Mouse (Mus musculus): Measurements from ENCODE around the gene Atp6v0a1. TPM values are rescaled to one million over a fixed set of nuclear protein-coding genes. Genes with fewer than 3 reads are reported as not detected.

Gene Atp6v0a1
- polyA plus RNA-seq, 1 experiment, result 43.7 TPM

DNA sequence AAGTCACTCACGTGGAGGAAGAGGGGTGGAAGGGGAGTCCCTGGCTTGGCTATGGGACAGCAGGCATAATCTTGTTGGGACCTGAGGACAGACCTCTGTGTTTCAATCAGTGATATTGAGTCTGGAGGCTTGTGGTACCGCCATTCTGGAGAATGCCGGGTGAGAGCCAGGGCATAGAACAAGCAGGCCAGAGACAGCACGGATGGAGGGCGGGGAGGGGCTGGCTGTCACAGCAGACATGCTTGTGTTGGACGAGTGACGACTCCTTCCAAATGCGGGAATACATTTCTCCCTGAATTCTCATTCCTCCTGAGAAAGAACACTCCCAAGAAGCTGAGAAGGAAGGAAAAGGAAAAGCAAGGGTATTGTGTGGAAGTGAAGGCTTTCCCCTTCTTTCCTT is 42.4 kb downstream of the Atp6v0a1 start:
- Histone ChIP-seq H3K27ac (ENCODE audit: insufficient read depth, low read length) (no peak overlapping the region), H3K4me3 (ENCODE audit: insufficient read depth, low read length) (no peak overlapping the region), H3K4me1 (ENCODE audit: control insufficient read depth, insufficient read depth, low read length) (0 out of 2 replicates have a peak, but pooled peaks cover 1% of the 10 kb centered on the region)
- TF ChIP-seq POLR2A (IDR thresholded peaks at IDR 0.05; ENCODE audit: low read depth, low read length), result no peak
- no peak for TF ChIP-seq CTCF (IDR thresholded peaks at IDR 0.05; ENCODE audit: borderline replicate concordance, insufficient read depth, low read length)

DNA sequence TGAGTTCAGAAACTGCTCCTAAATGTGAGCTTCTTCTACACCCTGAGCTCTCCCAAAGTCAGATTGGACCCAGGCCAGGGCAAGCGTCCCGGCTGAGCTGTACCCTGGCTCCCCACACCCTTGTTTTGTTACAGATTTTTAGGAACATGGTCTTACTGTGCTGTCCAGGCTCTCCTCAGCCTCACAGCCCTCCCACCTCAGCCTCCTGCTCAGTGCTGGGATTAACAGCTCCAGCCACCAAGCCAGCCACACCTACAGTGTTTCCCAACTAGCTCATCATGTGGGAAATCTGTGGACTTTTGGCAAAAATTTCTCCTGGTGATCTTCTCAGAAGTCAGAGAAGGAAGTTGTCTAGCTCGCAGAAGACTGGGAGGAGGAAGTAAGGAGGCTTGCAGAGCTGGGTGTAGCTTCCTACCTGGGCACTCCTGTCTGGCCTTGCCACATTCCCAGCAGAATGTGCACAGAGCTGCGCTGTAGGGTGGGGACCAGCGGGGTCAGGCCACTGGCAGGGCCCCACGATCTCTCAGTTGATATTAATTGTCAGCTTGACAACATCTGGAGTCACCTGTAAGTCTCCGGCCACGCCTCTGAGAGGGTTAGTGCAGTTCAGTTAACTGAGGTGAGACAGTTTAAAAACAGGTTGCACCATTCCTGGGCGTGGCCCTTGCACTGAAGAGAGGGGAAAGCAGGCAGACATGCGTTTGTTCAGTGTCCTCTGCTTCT is 43.7 kb downstream of the Atp6v0a1 start:
- H3K4me3 ChIP-seq (ENCODE audit: insufficient read depth, low read length), result no peak overlapping the region
- TF ChIP-seq POLR2A (IDR thresholded peaks at IDR 0.05; ENCODE audit: low read depth, low read length), result no peak
- TF ChIP-seq CTCF (IDR thresholded peaks at IDR 0.05; ENCODE audit: borderline replicate concordance, insufficient read depth, low read length), result no peak
- no peak overlapping the region for H3K27ac ChIP-seq (ENCODE audit: insufficient read depth, low read length)
- 0 out of 2 replicates have a peak, but pooled peaks cover 6% of the 10 kb centered on the region for H3K4me1 ChIP-seq (ENCODE audit: control insufficient read depth, insufficient read depth, low read length)

DNA sequence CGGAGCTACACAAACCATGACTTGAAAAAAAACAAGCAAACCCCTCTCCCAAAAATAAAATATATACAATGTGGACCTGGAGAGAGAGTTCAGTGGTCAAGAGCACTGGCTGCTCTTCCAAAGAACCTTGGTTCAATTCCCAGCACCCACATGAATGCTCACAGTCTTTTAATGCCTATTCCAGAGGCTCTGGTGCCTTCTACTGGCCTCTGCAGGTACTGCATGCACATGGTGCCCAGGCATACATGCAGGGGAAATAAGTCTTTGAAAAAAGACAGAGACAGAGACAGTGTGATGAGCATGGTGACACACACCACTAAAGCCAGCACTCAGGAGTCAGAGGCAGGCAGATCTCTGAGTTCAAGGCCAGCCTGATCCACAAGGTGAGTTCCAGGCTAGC is 44.7 kb downstream of the Atp6v0a1 start:
- Histone ChIP-seq H3K27ac (ENCODE audit: insufficient read depth, low read length) (no peak overlapping the region), H3K4me3 (ENCODE audit: insufficient read depth, low read length) (no peak overlapping the region), H3K4me1 (ENCODE audit: control insufficient read depth, insufficient read depth, low read length) (0 out of 2 replicates have a peak, but pooled peaks cover 6% of the 10 kb centered on the region)
- no peak for TF ChIP-seq POLR2A (IDR thresholded peaks at IDR 0.05; ENCODE audit: low read depth, low read length)
- TF ChIP-seq CTCF (IDR thresholded peaks at IDR 0.05; ENCODE audit: borderline replicate concordance, insufficient read depth, low read length), result no peak

DNA sequence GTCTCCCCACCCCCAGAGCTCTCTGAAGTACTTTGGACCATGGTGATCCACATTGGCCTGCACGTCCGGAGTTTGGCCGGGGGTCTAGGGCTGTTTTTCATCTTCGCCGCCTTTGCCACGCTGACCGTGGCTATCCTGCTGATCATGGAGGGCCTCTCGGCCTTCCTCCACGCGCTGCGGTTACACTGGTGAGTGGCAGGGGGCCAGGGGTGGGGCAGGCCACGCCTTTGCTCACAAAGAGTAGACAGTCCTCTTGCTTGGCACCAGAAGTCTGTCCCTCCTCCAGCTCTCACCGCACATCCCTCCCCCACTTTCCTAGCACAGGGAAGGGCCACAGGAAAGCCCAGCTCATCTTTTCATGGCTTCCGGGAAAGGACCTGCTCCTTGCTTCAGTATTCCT is 46.2 kb downstream of the Atp6v0a1 start:
- Histone ChIP-seq H3K27ac (ENCODE audit: insufficient read depth, low read length) (no peak overlapping the region), H3K4me3 (ENCODE audit: insufficient read depth, low read length) (no peak overlapping the region), H3K4me1 (ENCODE audit: control insufficient read depth, insufficient read depth, low read length) (peaks cover 16% of the 10 kb centered on the region)
- TF ChIP-seq CTCF (IDR thresholded peaks at IDR 0.05; ENCODE audit: borderline replicate concordance, insufficient read depth, low read length), result no peak
- TF ChIP-seq POLR2A (IDR thresholded peaks at IDR 0.05; ENCODE audit: low read depth, low read length), result no peak

DNA sequence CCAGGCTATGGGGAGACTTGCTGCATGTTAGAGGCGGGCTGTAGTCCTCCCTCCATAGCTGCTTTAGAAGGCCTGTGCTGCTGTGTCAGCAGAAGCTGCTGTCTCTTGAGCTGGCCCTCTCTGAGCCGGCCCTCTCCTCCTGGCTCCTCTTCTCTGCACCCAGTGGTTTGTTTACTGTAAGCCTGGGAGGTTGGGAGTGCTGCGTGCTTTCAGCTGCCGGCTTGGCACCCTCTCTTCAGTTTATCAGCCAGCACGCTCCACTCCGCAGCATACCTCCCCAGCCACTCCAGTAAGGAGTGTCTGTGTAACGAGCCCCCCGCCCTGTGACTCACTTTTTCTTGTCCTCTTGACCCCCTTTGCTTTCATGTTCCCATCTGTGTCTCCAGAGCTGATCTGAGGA is 47.6 kb downstream of the Atp6v0a1 start:
- H3K4me1 ChIP-seq (ENCODE audit: control insufficient read depth, insufficient read depth, low read length), result peaks cover 18% of the 10 kb centered on the region
- no peak overlapping the region for H3K4me3 ChIP-seq (ENCODE audit: insufficient read depth, low read length)
- H3K27ac ChIP-seq (ENCODE audit: insufficient read depth, low read length), result peak overlapping the region; percentile 70
- TF ChIP-seq CTCF (IDR thresholded peaks at IDR 0.05; ENCODE audit: borderline replicate concordance, insufficient read depth, low read length) (no peak), POLR2A (IDR thresholded peaks at IDR 0.05; ENCODE audit: low read depth, low read length) (no peak)

DNA sequence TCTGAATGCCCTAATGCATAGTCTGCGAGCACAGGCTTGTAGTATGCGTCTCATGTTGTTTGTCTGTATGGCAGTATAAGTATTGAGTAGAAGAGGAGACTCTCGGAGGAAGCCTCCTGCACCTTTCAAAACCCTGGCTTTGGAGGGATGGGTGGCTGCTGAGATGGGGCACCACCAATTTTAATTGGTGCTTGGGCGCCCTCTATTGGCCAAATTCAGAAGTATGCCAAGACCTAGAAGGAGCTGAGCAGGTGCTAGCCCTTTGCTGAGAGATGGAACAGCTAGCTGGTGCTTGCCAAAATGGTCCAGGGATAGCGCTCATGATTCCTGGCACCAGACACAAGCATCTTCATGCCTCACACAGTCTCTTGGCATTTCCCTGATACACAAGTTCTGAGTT is 48.6 kb downstream of the Atp6v0a1 start:
- H3K27ac ChIP-seq (ENCODE audit: insufficient read depth, low read length), result no peak overlapping the region
- no peak overlapping the region for H3K4me3 ChIP-seq (ENCODE audit: insufficient read depth, low read length)
- no peak for TF ChIP-seq CTCF (IDR thresholded peaks at IDR 0.05; ENCODE audit: borderline replicate concordance, insufficient read depth, low read length)
- no peak for TF ChIP-seq POLR2A (IDR thresholded peaks at IDR 0.05; ENCODE audit: low read depth, low read length)
- peaks cover 23% of the 10 kb centered on the region for H3K4me1 ChIP-seq (ENCODE audit: control insufficient read depth, insufficient read depth, low read length)

DNA sequence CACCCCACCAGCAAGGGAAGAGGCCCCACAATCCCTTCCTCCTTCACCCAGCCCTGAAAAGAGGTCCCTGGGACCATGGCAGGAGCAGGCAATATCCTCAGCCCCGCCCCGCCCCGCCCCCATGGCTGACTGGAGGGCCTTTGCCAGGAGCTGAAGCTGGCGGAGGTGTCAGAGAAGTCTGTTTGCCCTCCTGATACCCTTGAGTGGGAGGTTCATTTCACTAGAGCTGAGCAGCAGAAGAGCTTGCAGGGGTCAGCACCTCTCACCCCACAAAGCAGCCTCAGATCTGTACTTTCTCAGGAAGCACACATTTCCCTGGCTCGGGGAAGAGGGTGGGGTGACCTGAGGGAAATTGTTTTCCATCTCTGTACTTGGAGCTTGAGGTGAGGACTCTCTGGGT is 49.5 kb downstream of the Atp6v0a1 start:
- peaks cover 30% of the 10 kb centered on the region for H3K4me1 ChIP-seq (ENCODE audit: control insufficient read depth, insufficient read depth, low read length)
- 0 out of 2 replicates have a peak overlapping the region, but pooled peaks have one; percentile 96 for H3K27ac ChIP-seq (ENCODE audit: insufficient read depth, low read length)

DNA sequence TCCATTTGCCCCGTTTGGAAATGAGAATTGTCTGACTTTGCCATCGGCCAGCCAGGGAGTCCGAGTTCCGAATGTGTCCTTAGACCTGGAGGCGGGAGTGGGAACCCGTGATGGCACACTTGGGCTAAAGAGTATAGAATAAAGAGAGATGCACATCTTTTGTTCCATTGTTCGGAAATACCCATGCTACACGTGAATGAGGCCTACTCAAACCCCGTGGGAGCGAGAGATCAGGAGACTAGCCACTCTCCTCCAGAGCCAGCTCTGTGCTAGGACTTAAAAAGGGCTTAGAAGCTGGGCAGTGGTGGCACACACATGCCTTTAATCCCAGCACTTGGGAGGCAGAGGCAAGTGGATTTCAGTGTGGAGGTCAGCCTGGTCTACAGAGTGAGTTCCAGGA is 50.2 kb downstream of the Atp6v0a1 start:
- Histone ChIP-seq H3K4me1 (ENCODE audit: control insufficient read depth, insufficient read depth, low read length) (peaks cover 32% of the 10 kb centered on the region), H3K27ac (ENCODE audit: insufficient read depth, low read length) (peak overlapping the region; percentile 96), H3K4me3 (ENCODE audit: insufficient read depth, low read length) (no peak overlapping the region)
- no peak for TF ChIP-seq POLR2A (IDR thresholded peaks at IDR 0.05; ENCODE audit: low read depth, low read length)
- no peak for TF ChIP-seq CTCF (IDR thresholded peaks at IDR 0.05; ENCODE audit: borderline replicate concordance, insufficient read depth, low read length)

More for the DNA sequence above, 49.5 kb downstream of the Atp6v0a1 start:
- TF ChIP-seq CTCF (IDR thresholded peaks at IDR 0.05; ENCODE audit: borderline replicate concordance, insufficient read depth, low read length) (no peak), POLR2A (IDR thresholded peaks at IDR 0.05; ENCODE audit: low read depth, low read length) (no peak)
- no peak overlapping the region for H3K4me3 ChIP-seq (ENCODE audit: insufficient read depth, low read length)

DNA sequence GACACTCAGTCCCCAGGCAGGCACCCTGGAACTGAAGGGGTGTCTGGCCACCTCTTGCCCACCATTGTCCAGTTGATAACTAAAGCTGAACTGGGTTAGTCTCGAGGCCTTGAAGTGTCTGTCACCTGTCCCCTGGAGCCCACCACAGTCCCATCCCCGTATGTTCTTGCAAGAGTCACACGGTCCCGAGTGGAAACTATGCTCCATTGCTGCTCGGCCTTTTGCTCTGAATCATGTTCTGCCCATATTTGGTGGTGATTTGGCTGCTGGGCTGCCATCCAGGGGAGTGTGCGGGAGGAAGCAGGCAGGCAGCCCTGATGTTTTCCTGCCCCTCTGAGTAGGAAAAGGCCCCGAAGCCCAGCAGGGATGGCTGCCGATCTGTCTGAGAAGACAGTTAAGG is 50.9 kb downstream of the Atp6v0a1 start:
- peaks cover 32% of the 10 kb centered on the region for H3K4me1 ChIP-seq (ENCODE audit: control insufficient read depth, insufficient read depth, low read length)
- H3K27ac ChIP-seq (ENCODE audit: insufficient read depth, low read length), result peak overlapping the region; percentile 96
- no peak overlapping the region for H3K4me3 ChIP-seq (ENCODE audit: insufficient read depth, low read length)
- TF ChIP-seq CTCF (IDR thresholded peaks at IDR 0.05; ENCODE audit: borderline replicate concordance, insufficient read depth, low read length) (no peak), POLR2A (IDR thresholded peaks at IDR 0.05; ENCODE audit: low read depth, low read length) (0 out of 2 replicates have a peak, but pooled peaks have one; percentile 34)

DNA sequence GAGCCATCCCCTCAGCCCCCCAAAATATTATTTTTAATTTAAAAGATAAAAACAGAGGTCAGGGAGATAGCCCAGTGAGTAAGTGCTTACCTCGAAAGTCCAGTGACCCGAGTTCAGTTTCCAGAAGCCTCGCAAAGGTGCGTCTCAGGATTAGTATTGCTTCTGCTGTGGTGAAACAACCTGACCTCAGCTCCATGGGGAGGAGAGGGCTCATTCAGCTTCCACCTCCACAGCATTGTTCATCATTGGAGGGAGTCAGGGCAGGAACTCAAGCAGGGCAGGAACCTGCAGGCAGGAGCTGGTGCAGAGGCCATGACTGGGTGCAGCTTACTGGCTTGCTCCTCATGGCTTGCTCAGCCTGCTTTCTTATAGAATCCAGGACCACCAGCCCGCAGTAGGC is 51.8 kb downstream of the Atp6v0a1 start:
- peaks cover 32% of the 10 kb centered on the region for H3K4me1 ChIP-seq (ENCODE audit: control insufficient read depth, insufficient read depth, low read length)
- no peak for TF ChIP-seq POLR2A (IDR thresholded peaks at IDR 0.05; ENCODE audit: low read depth, low read length)
- no peak for TF ChIP-seq CTCF (IDR thresholded peaks at IDR 0.05; ENCODE audit: borderline replicate concordance, insufficient read depth, low read length)
- no peak overlapping the region for H3K4me3 ChIP-seq (ENCODE audit: insufficient read depth, low read length)
- peak overlapping the region; percentile 11; the same call in 1 of the 2 replicates for H3K27ac ChIP-seq (ENCODE audit: insufficient read depth, low read length)
